Mouse (Mus musculus): ENCODE results near the gene Ssr1.

- TF ChIP-seq CTCF (IDR thresholded peaks at IDR 0.05) (no peak), EP300 (IDR thresholded peaks at IDR 0.05; ENCODE audit: insufficient read depth, low read depth, low read length) (no peak), POLR2A (IDR thresholded peaks at IDR 0.05; ENCODE audit: insufficient read depth, low read depth, low read length) (no peak)
Observed at GRCm38 (mm10) chr13:37945392-37945791, 48.6 kb downstream of the Ssr1 start.

Data from heart, adult 2 months (tissue).